Mouse (Mus musculus): Measurements from ENCODE around the gene Dtwd1. TPM values are rescaled to one million over a fixed set of nuclear protein-coding genes. Genes with fewer than 3 reads are reported as not detected.
A peak's percentile ranks its signal among the peaks of the same experiment; 100 is the strongest.

The Dtwd1 gene
- polyA plus RNA-seq (2011; ENCODE audit: insufficient read length, low read depth, missing spikeins): 13.6 and 17.4 TPM in 2 replicates

DNA sequence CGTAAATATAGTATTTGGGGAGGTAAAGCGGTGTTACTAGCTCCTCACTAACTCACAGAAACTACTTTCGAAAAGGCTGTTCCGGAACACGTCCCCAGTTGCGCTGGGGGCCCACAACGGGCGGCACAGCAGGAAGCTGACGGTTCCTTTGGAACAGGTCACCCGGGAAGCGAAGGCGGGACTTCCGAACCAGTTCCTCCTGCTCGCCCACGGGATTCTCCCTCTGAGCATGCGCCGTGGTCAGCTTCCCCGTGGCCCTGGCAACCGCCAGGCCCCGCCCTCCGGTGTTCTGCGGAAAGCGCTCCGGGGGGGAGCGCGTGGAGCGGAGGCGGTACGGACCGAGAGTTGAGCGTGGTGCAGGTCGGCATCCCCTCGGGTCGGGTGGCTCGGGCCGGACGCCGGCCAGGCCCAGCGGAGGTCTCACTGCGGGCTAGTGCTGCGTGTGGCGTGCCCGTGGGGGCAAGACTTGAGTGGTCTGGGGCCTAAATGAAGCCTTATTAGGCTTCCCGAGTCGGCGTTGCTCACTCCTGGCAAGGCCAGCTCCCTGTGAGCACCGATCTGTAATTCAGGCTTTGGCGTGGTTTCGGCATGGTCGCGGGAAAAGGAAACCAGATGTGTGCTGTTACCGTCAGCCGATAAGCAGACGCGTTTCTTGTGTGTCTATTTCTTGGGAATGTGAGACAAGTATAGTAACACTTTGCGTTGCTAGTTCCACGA, at the start of gene Dtwd1, which contains the start of gene Fam227b:
TSS of gene Dtwd1 (plus strand) at position 287 of the 717 bp plus-strand sequence.
TSS of gene Fam227b (minus strand) at position 150 of the 717 bp plus-strand sequence.
- peak within 1 kb of the TSS; percentile 81 for H3K27ac ChIP-seq (ENCODE audit: insufficient read depth, low read length)
- peak within 1 kb of the TSS; percentile 55 for H3K4me3 ChIP-seq (ENCODE audit: insufficient read depth, low read length)
- peaks cover 2% of the 10 kb centered on the region; the same call in 1 of the 2 replicates for H3K4me1 ChIP-seq (ENCODE audit: control insufficient read depth, insufficient read depth, low read length)
- TF ChIP-seq CTCF (IDR thresholded peaks at IDR 0.05; ENCODE audit: borderline replicate concordance, insufficient read depth, low read length) (no peak), POLR2A (IDR thresholded peaks at IDR 0.05; ENCODE audit: low read depth, low read length) (peak; percentile 69)

- TF ChIP-seq CTCF (IDR thresholded peaks at IDR 0.05; ENCODE audit: borderline replicate concordance, insufficient read depth, low read length) (no peak), POLR2A (IDR thresholded peaks at IDR 0.05; ENCODE audit: low read depth, low read length) (no peak)
- Histone ChIP-seq H3K4me1 (ENCODE audit: control insufficient read depth, insufficient read depth, low read length) (no peaks in the 10 kb centered on the region), H3K4me3 (ENCODE audit: insufficient read depth, low read length) (no peak overlapping the region), H3K27ac (ENCODE audit: insufficient read depth, low read length) (no peak overlapping the region)
These were observed 4.2 kb upstream of the Dtwd1 start for GRCm38 (mm10) chr2:126147723-126148122.

GRCm38 (mm10) chr2:126165277-126166018, 13.5 kb downstream of the Dtwd1 start:
- H3K27ac ChIP-seq (ENCODE audit: insufficient read depth, low read length): no peak overlapping the region
- TF ChIP-seq CTCF (IDR thresholded peaks at IDR 0.05; ENCODE audit: borderline replicate concordance, insufficient read depth, low read length): no peak
- TF ChIP-seq POLR2A (IDR thresholded peaks at IDR 0.05; ENCODE audit: low read depth, low read length): no peak

DNA sequence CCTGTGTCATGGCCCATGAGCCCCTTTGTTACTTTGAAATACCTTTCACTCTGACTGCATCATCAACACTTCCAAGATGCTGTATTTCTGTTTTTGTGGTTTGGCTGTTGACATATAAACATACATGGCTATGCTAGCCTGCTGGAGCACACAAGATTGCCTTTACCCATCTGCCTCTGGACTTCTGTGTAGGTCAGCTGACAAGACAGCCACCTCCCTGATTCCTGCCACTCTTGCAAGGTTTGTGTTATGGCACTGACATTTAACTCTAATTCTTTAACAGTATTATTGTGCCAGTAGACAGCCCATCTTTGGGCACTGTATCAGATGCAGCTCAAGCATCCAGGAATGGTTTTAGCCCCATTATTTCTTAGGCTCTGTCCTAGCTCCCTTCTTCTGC, 14.4 kb downstream of the Dtwd1 start:
- Histone ChIP-seq H3K4me1 (ENCODE audit: control insufficient read depth, insufficient read depth, low read length) (no peaks in the 10 kb centered on the region), H3K27ac (ENCODE audit: insufficient read depth, low read length) (no peak overlapping the region), H3K4me3 (ENCODE audit: insufficient read depth, low read length) (no peak overlapping the region)
- TF ChIP-seq POLR2A (IDR thresholded peaks at IDR 0.05; ENCODE audit: low read depth, low read length): no peak
- no peak for TF ChIP-seq CTCF (IDR thresholded peaks at IDR 0.05; ENCODE audit: borderline replicate concordance, insufficient read depth, low read length)

More at GRCm38 (mm10) chr2:126165277-126166018, 13.5 kb downstream of the Dtwd1 start:
- Histone ChIP-seq H3K4me3 (ENCODE audit: insufficient read depth, low read length) (no peak overlapping the region), H3K4me1 (ENCODE audit: control insufficient read depth, insufficient read depth, low read length) (no peaks in the 10 kb centered on the region)

- no peak overlapping the region for H3K4me3 ChIP-seq (ENCODE audit: insufficient read depth, low read length)
- TF ChIP-seq CTCF (IDR thresholded peaks at IDR 0.05; ENCODE audit: borderline replicate concordance, insufficient read depth, low read length) (no peak), POLR2A (IDR thresholded peaks at IDR 0.05; ENCODE audit: low read depth, low read length) (no peak)
- no peaks in the 10 kb centered on the region for H3K4me1 ChIP-seq (ENCODE audit: control insufficient read depth, insufficient read depth, low read length)
- no peak overlapping the region for H3K27ac ChIP-seq (ENCODE audit: insufficient read depth, low read length)
These were observed 15.1 kb downstream of the Dtwd1 start for GRCm38 (mm10) chr2:126166848-126167617.

GRCm38 (mm10) chr2:126171427-126171826, 19.5 kb downstream of the Dtwd1 start:
- Histone ChIP-seq H3K27ac (ENCODE audit: insufficient read depth, low read length) (no peak overlapping the region), H3K4me3 (ENCODE audit: insufficient read depth, low read length) (no peak overlapping the region), H3K4me1 (ENCODE audit: control insufficient read depth, insufficient read depth, low read length) (no peaks in the 10 kb centered on the region)
- TF ChIP-seq POLR2A (IDR thresholded peaks at IDR 0.05; ENCODE audit: low read depth, low read length) (no peak), CTCF (IDR thresholded peaks at IDR 0.05; ENCODE audit: borderline replicate concordance, insufficient read depth, low read length) (no peak)

GRCm38 (mm10) chr2:126191306-126191705, 39.4 kb downstream of the Dtwd1 start:
- TF ChIP-seq POLR2A (IDR thresholded peaks at IDR 0.05; ENCODE audit: low read depth, low read length): no peak
- TF ChIP-seq CTCF (IDR thresholded peaks at IDR 0.05; ENCODE audit: borderline replicate concordance, insufficient read depth, low read length): no peak
- no peak overlapping the region for H3K27ac ChIP-seq (ENCODE audit: insufficient read depth, low read length)
- H3K4me3 ChIP-seq (ENCODE audit: insufficient read depth, low read length): no peak overlapping the region

GRCm38 (mm10) chr2:126192129-126192528, 40.2 kb downstream of the Dtwd1 start:
- no peaks in the 10 kb centered on the region for H3K4me1 ChIP-seq (ENCODE audit: control insufficient read depth, insufficient read depth, low read length)
- TF ChIP-seq CTCF (IDR thresholded peaks at IDR 0.05; ENCODE audit: borderline replicate concordance, insufficient read depth, low read length): no peak
- no peak for TF ChIP-seq POLR2A (IDR thresholded peaks at IDR 0.05; ENCODE audit: low read depth, low read length)
- H3K4me3 ChIP-seq (ENCODE audit: insufficient read depth, low read length): no peak overlapping the region
- H3K27ac ChIP-seq (ENCODE audit: insufficient read depth, low read length): no peak overlapping the region

More at GRCm38 (mm10) chr2:126191306-126191705, 39.4 kb downstream of the Dtwd1 start:
- no peaks in the 10 kb centered on the region for H3K4me1 ChIP-seq (ENCODE audit: control insufficient read depth, insufficient read depth, low read length)

DNA sequence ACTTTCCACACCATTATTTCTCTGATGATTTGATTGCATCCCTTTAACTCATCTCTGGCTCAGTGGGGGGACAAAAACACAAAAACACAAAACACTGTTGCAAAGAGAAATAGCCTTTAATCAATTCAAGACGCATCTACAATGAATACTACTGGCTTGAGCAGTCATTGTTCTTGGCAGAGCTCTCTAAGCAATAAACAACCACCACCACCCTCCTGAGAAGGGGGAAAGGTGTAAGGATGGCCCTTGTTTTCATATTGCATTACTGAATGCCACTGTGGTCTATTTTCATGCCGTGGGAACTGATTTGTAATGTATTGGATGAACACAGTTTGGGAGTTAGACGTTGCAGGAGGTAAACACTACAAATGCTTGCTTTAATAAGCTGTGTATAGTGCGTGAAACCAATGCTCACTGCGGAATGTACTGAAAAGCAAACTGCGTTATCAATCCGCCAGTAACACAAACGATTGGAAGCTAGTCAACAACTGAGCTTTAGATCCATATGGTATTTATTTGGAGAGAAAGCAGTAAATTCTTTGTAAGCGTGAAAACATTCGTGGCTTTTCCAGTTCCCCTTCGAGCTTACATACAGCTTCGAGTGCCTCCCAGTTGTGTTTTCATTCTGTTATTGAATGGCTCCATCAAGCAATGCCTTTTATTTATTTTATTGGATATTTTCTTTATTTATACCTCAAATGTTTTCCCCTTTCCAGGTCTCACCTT, 43.9 kb downstream of the Dtwd1 start:
- H3K27ac ChIP-seq (ENCODE audit: insufficient read depth, low read length): peak overlapping the region; percentile 47
- no peaks in the 10 kb centered on the region for H3K4me1 ChIP-seq (ENCODE audit: control insufficient read depth, insufficient read depth, low read length)
- no peak overlapping the region for H3K4me3 ChIP-seq (ENCODE audit: insufficient read depth, low read length)
- TF ChIP-seq POLR2A (IDR thresholded peaks at IDR 0.05; ENCODE audit: low read depth, low read length) (no peak), CTCF (IDR thresholded peaks at IDR 0.05; ENCODE audit: borderline replicate concordance, insufficient read depth, low read length) (no peak)

All from embryonic fibroblast, embryonic 13.5 days (primary cell).